Mouse (Mus musculus): ENCODE data around the gene Ppih. TPM values are rescaled to one million over a fixed set of nuclear protein-coding genes. Genes with fewer than 3 reads are reported as not detected.
"Not testable (repeated sequence)": the region's sequence is repeated elsewhere in the genome, so short reads cannot be mapped to it uniquely, and the experiment has no call there.

The Ppih gene
- polyA plus RNA-seq, 1 experiment from 2014 or later: 52.6 TPM

- H3K4me3 ChIP-seq (ENCODE audit: control insufficient read depth in 1 of 2, insufficient read depth in 1 of 2, low read depth in 1 of 2, low read length in 2 of 2): no peak overlapping the region
- H3K9me3 ChIP-seq (ENCODE audit: control insufficient read depth, low read length): no peaks in the 10 kb centered on the region
- WGBS: 83% methylated on average over 1 of the region's 1 CpGs
- no peaks in the 10 kb centered on the region for H3K27me3 ChIP-seq (ENCODE audit: control insufficient read depth, insufficient read depth, low read length)
- H3K4me2 ChIP-seq (ENCODE audit: low read length): no peak overlapping the region
- ATAC-seq (ENCODE audit: insufficient number of reproducible peaks, insufficient read depth, low FRiP score, low read depth): no peak
- H3K27ac ChIP-seq (replicated peaks in 1 of 2; ENCODE audit: control insufficient read depth in 1 of 2, insufficient read depth in 1 of 2, low read depth in 2 of 2, low read length in 2 of 2): no peak overlapping the region
- no peak overlapping the region for H3K9ac ChIP-seq (ENCODE audit: low read length)
- H3K36me3 ChIP-seq (ENCODE audit: control insufficient read depth, insufficient read depth, low read length): peaks cover 73% of the 10 kb centered on the region
- peaks cover 0 to 25% of the 10 kb centered on the region in 2 experiments; a peak in 2 of 4 replicates for H3K4me1 ChIP-seq (ENCODE audit: control insufficient read depth in 2 of 2, insufficient read depth in 2 of 2, low read length in 2 of 2)
Observed at GRCm38 (mm10) chr4:119284861-119285260, 35.5 kb downstream of the Ppih start.

- not testable (repeated sequence) for ATAC-seq (ENCODE audit: insufficient number of reproducible peaks, insufficient read depth, low FRiP score, low read depth); H3K4me2 ChIP-seq (ENCODE audit: low read length); H3K4me3 ChIP-seq (ENCODE audit: control insufficient read depth in 1 of 2, insufficient read depth in 1 of 2, low read depth in 1 of 2, low read length in 2 of 2); H3K27me3 ChIP-seq (ENCODE audit: control insufficient read depth, insufficient read depth, low read length); H3K9me3 ChIP-seq (ENCODE audit: control insufficient read depth, low read length); H3K4me1 ChIP-seq (ENCODE audit: control insufficient read depth in 2 of 2, insufficient read depth in 2 of 2, low read length in 2 of 2); H3K9ac ChIP-seq (ENCODE audit: low read length); H3K27ac ChIP-seq (replicated peaks in 1 of 2; ENCODE audit: control insufficient read depth in 1 of 2, insufficient read depth in 1 of 2, low read depth in 2 of 2, low read length in 2 of 2)
- 87% methylated on average over 15 of the region's 15 CpGs for WGBS
- H3K36me3 ChIP-seq (ENCODE audit: control insufficient read depth, insufficient read depth, low read length): peaks cover 90% of the 10 kb centered on the region
Observed at GRCm38 (mm10) chr4:119278784-119279183, 41.6 kb downstream of the Ppih start.

- no peaks in the 10 kb centered on the region for H3K27me3 ChIP-seq (ENCODE audit: control insufficient read depth, insufficient read depth, low read length)
- WGBS: 57% methylated on average over 2 of the region's 2 CpGs
Observed at GRCm38 (mm10) chr4:119275726-119276125, 44.6 kb downstream of the Ppih start.

GRCm38 (mm10) chr4:119275226-119275625, 45.1 kb downstream of the Ppih start:
- peaks cover 90% of the 10 kb centered on the region for H3K36me3 ChIP-seq (ENCODE audit: control insufficient read depth, insufficient read depth, low read length)
- no peak overlapping the region for H3K4me3 ChIP-seq (ENCODE audit: control insufficient read depth in 1 of 2, insufficient read depth in 1 of 2, low read depth in 1 of 2, low read length in 2 of 2)
- H3K27ac ChIP-seq (replicated peaks in 1 of 2; ENCODE audit: control insufficient read depth in 1 of 2, insufficient read depth in 1 of 2, low read depth in 2 of 2, low read length in 2 of 2): peak overlapping the region; percentile 65 to 80
- H3K4me1 ChIP-seq (ENCODE audit: control insufficient read depth in 2 of 2, insufficient read depth in 2 of 2, low read length in 2 of 2): no peaks in the 10 kb centered on the region
- no peaks in the 10 kb centered on the region for H3K9me3 ChIP-seq (ENCODE audit: control insufficient read depth, low read length)
- no peak overlapping the region for H3K4me2 ChIP-seq (ENCODE audit: low read length)
- H3K27me3 ChIP-seq (ENCODE audit: control insufficient read depth, insufficient read depth, low read length): no peaks in the 10 kb centered on the region
- 55% methylated on average over 2 of the region's 2 CpGs for WGBS
- H3K9ac ChIP-seq (ENCODE audit: low read length): no peak overlapping the region
- ATAC-seq (ENCODE audit: insufficient number of reproducible peaks, insufficient read depth, low FRiP score, low read depth): no peak

More at GRCm38 (mm10) chr4:119275726-119276125, 44.6 kb downstream of the Ppih start:
- no peak overlapping the region for H3K4me2 ChIP-seq (ENCODE audit: low read length)
- H3K4me1 ChIP-seq (ENCODE audit: control insufficient read depth in 2 of 2, insufficient read depth in 2 of 2, low read length in 2 of 2): no peaks in the 10 kb centered on the region
- H3K9ac ChIP-seq (ENCODE audit: low read length): no peak overlapping the region
- no peaks in the 10 kb centered on the region for H3K9me3 ChIP-seq (ENCODE audit: control insufficient read depth, low read length)
- peak overlapping the region; percentile 65 to 80 for H3K27ac ChIP-seq (replicated peaks in 1 of 2; ENCODE audit: control insufficient read depth in 1 of 2, insufficient read depth in 1 of 2, low read depth in 2 of 2, low read length in 2 of 2)
- ATAC-seq (ENCODE audit: insufficient number of reproducible peaks, insufficient read depth, low FRiP score, low read depth): no peak
- H3K36me3 ChIP-seq (ENCODE audit: control insufficient read depth, insufficient read depth, low read length): peaks cover 90% of the 10 kb centered on the region
- H3K4me3 ChIP-seq (ENCODE audit: control insufficient read depth in 1 of 2, insufficient read depth in 1 of 2, low read depth in 1 of 2, low read length in 2 of 2): no peak overlapping the region

- Histone ChIP-seq H3K9ac (ENCODE audit: low read length) (no peak overlapping the region), H3K9me3 (ENCODE audit: control insufficient read depth, low read length) (no peaks in the 10 kb centered on the region), H3K4me2 (ENCODE audit: low read length) (no peak overlapping the region), H3K36me3 (ENCODE audit: control insufficient read depth, insufficient read depth, low read length) (peaks cover 89% of the 10 kb centered on the region), H3K27ac (replicated peaks in 1 of 2; ENCODE audit: control insufficient read depth in 1 of 2, insufficient read depth in 1 of 2, low read depth in 2 of 2, low read length in 2 of 2) (peak overlapping the region; percentile 51 to 65), H3K4me3 (ENCODE audit: control insufficient read depth in 1 of 2, insufficient read depth in 1 of 2, low read depth in 1 of 2, low read length in 2 of 2) (no peak overlapping the region), H3K4me1 (ENCODE audit: control insufficient read depth in 2 of 2, insufficient read depth in 2 of 2, low read length in 2 of 2) (no peaks in the 10 kb centered on the region), H3K27me3 (ENCODE audit: control insufficient read depth, insufficient read depth, low read length) (no peaks in the 10 kb centered on the region)
- ATAC-seq (ENCODE audit: insufficient number of reproducible peaks, insufficient read depth, low FRiP score, low read depth): no peak
- WGBS: 63% methylated on average over 1 of the region's 1 CpGs
Observed at GRCm38 (mm10) chr4:119274627-119275026, 45.7 kb downstream of the Ppih start.

GRCm38 (mm10) chr4:119266606-119267005, 53.7 kb downstream of the Ppih start:
- ATAC-seq (ENCODE audit: insufficient number of reproducible peaks, insufficient read depth, low FRiP score, low read depth): no peak
- Histone ChIP-seq H3K27ac (replicated peaks in 1 of 2; ENCODE audit: control insufficient read depth in 1 of 2, insufficient read depth in 1 of 2, low read depth in 2 of 2, low read length in 2 of 2) (no peak overlapping the region), H3K4me3 (ENCODE audit: control insufficient read depth in 1 of 2, insufficient read depth in 1 of 2, low read depth in 1 of 2, low read length in 2 of 2) (no peak overlapping the region), H3K4me2 (ENCODE audit: low read length) (no peak overlapping the region), H3K9me3 (ENCODE audit: control insufficient read depth, low read length) (no peaks in the 10 kb centered on the region), H3K36me3 (ENCODE audit: control insufficient read depth, insufficient read depth, low read length) (peaks cover 20% of the 10 kb centered on the region), H3K27me3 (ENCODE audit: control insufficient read depth, insufficient read depth, low read length) (no peaks in the 10 kb centered on the region), H3K9ac (ENCODE audit: low read length) (no peak overlapping the region), H3K4me1 (ENCODE audit: control insufficient read depth in 2 of 2, insufficient read depth in 2 of 2, low read length in 2 of 2) (no peaks in the 10 kb centered on the region)
- WGBS: 65% methylated on average over 13 of the region's 13 CpGs

GRCm38 (mm10) chr4:119263459-119263858, 56.9 kb downstream of the Ppih start:
- ATAC-seq (ENCODE audit: insufficient number of reproducible peaks, insufficient read depth, low FRiP score, low read depth): no peak
- 50% methylated on average over 3 of the region's 3 CpGs for WGBS
- peaks cover 4 to 5% of the 10 kb centered on the region in 2 experiments; a peak in 2 of 4 replicates for H3K4me1 ChIP-seq (ENCODE audit: control insufficient read depth in 2 of 2, insufficient read depth in 2 of 2, low read length in 2 of 2)
- H3K36me3 ChIP-seq (ENCODE audit: control insufficient read depth, insufficient read depth, low read length): no peaks in the 10 kb centered on the region
- no peak overlapping the region for H3K4me2 ChIP-seq (ENCODE audit: low read length)
- H3K27me3 ChIP-seq (ENCODE audit: control insufficient read depth, insufficient read depth, low read length): no peaks in the 10 kb centered on the region
- H3K9ac ChIP-seq (ENCODE audit: low read length): no peak overlapping the region
- no peak overlapping the region for H3K4me3 ChIP-seq (ENCODE audit: control insufficient read depth in 1 of 2, insufficient read depth in 1 of 2, low read depth in 1 of 2, low read length in 2 of 2)
- no peak overlapping the region for H3K27ac ChIP-seq (replicated peaks in 1 of 2; ENCODE audit: control insufficient read depth in 1 of 2, insufficient read depth in 1 of 2, low read depth in 2 of 2, low read length in 2 of 2)
- no peaks in the 10 kb centered on the region for H3K9me3 ChIP-seq (ENCODE audit: control insufficient read depth, low read length)

- no peak overlapping the region for H3K4me3 ChIP-seq (ENCODE audit: control insufficient read depth in 1 of 2, insufficient read depth in 1 of 2, low read depth in 1 of 2, low read length in 2 of 2)
- no peak overlapping the region for H3K27ac ChIP-seq (replicated peaks in 1 of 2; ENCODE audit: control insufficient read depth in 1 of 2, insufficient read depth in 1 of 2, low read depth in 2 of 2, low read length in 2 of 2)
- no peak overlapping the region for H3K4me2 ChIP-seq (ENCODE audit: low read length)
- H3K36me3 ChIP-seq (ENCODE audit: control insufficient read depth, insufficient read depth, low read length): no peaks in the 10 kb centered on the region
- no peak for ATAC-seq (ENCODE audit: insufficient number of reproducible peaks, insufficient read depth, low FRiP score, low read depth)
- no peak overlapping the region for H3K9ac ChIP-seq (ENCODE audit: low read length)
- H3K9me3 ChIP-seq (ENCODE audit: control insufficient read depth, low read length): no peaks in the 10 kb centered on the region
- WGBS: 87% methylated on average over 5 of the region's 5 CpGs
- peaks cover 4 to 5% of the 10 kb centered on the region in 2 experiments; a peak in 2 of 4 replicates for H3K4me1 ChIP-seq (ENCODE audit: control insufficient read depth in 2 of 2, insufficient read depth in 2 of 2, low read length in 2 of 2)
- H3K27me3 ChIP-seq (ENCODE audit: control insufficient read depth, insufficient read depth, low read length): no peaks in the 10 kb centered on the region
Observed at GRCm38 (mm10) chr4:119262483-119262882, 57.9 kb downstream of the Ppih start.
